Mouse (Mus musculus) adrenal gland, adult 10 weeks (tissue): ENCODE measurements around the gene Tmem160. TPM values are rescaled to one million over a fixed set of nuclear protein-coding genes. Genes with fewer than 3 reads are reported as not detected.

ENCODE experiments used
- polyA plus RNA-seq: library from polyadenylated mRNA; stranded (reverse); fragments of 350-450 nt; fragmentation: Illumina TruSeq; extraction: RNeasy Lipid Tissue Mini Kit (QIAGEN cat#74804); gene quantifications from one replicate; pipeline ENCODE4 v1.2.3, GENCODE M21; 2014; ENCODE audit warnings: low read depth, low replicate concordance

The Tmem160 gene
- polyA plus RNA-seq, result not detected

DNA sequence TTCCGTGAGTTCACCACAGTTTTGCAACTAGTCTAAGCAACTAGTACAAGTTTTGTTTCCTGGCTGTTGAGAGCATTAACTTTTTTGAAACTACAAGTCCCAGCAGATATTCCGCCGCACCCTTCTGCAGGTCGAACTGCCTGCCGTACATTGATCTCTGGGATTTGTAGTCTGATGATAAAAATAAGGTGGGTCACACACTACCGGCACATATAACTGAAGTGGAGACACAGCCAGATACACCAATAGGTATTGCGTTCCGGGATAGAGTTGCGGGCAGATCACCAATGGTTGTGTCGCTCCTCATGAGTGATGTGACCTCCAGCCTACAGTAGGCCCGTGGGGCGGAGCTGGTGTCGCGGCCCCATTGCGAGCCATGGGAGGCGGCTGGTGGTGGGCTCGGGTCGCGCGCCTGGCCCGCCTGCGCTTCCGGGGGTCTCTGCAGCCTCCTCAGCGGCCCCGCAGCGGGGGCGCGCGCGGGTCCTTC lies at the start of gene Tmem160:
Tmem160 (plus strand) TSS at position 193 of the 487 bp plus-strand sequence.

DNA sequence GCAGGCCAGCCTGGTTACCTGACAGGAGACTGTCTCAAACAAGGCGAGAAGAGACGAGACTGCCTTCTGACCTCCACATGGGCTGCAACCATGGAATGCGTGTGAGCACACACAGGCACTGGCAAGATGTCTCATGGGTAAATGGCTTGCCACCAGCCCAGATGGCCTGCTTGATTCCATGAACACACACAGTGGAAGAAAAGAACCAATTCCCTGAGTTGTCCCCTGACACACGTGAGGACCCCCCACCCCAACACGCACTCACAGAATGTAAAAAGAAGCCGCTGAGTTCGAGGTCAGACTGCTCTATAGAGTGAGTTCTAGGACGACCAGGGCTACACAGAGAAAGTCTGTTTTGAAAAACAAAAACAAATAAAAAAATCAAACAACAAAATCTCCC lies 25.0 kb downstream of the Tmem160 start, which contains the start of gene Npas1:
Npas1 (minus strand) TSS at position 101 of the 400 bp plus-strand sequence.

Other genes starting within 250 kb of the Tmem160 start
- gene Dhx34, start 230.7 kb upstream of the Tmem160 start, polyA plus RNA-seq, result 0.12 TPM
- gene C5ar2, start 208.6 kb upstream of the Tmem160 start, polyA plus RNA-seq, result 0.47 TPM
- gene C5ar1, start 193.2 kb upstream of the Tmem160 start, polyA plus RNA-seq, result 4.0 TPM
- 2.9 TPM for gene Inafm1, start 179.2 kb upstream of the Tmem160 start, polyA plus RNA-seq
- 12.2 TPM for gene Ccdc9, start 166.0 kb upstream of the Tmem160 start, polyA plus RNA-seq
- gene Bbc3, start 144.4 kb upstream of the Tmem160 start, polyA plus RNA-seq, result not detected
- 67.6 TPM for gene Sae1, start 65.0 kb upstream of the Tmem160 start, polyA plus RNA-seq
- 3.6 TPM for gene Zc3h4, start 51.9 kb upstream of the Tmem160 start, polyA plus RNA-seq
- not detected for gene Npas1, start 24.9 kb downstream of the Tmem160 start, polyA plus RNA-seq
- gene Arhgap35, start 162.2 kb downstream of the Tmem160 start, polyA plus RNA-seq, result 47.0 TPM
- not detected for gene Ceacam15, start 222.9 kb downstream of the Tmem160 start, polyA plus RNA-seq